Mouse (Mus musculus) myocyte (in vitro differentiated cells): ENCODE data around the gene Aqp1.

Experiments used
- POLR2A ChIP-seq: IDR thresholded peaks from one replicate; pipeline ENCODE4 v1.6.1; 2011; ENCODE audit warnings: low read depth, mild to moderate bottlenecking, control low read depth, moderate library complexity; ENCODE audit not compliant: insufficient read length
- POLR2AphosphoS2 ChIP-seq: IDR thresholded peaks from one replicate; pipeline ENCODE4 v1.6.1; 2011; ENCODE audit warnings: low read depth, control low read depth; ENCODE audit not compliant: insufficient read length

DNA sequence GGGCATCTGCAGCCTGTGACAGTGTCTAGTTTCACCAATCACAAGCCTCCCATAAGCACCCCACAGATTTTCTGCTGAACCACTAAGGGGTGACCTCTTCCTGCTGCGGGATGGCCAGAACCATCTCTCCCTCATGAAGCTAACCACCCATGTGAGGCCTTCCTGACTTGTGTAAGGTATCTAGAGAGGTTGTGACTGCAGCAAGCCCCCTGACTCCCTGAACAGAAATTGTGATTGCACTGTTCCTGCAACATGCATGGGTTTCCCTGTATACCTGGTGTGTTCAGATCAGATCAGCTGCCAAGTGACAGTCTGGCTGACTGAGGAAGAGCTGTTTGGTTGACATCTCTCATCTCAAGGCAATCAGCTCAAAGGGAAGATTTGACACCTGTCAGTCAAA is 26.4 kb downstream of the Aqp1 start:
- no peak for TF ChIP-seq POLR2A
- TF ChIP-seq POLR2AphosphoS2: no peak
